Mouse (Mus musculus): ENCODE results near the gene Cntfr. TPM values are rescaled to one million over a fixed set of nuclear protein-coding genes. Genes with fewer than 3 reads are reported as not detected.

Gene Cntfr
- polyA plus RNA-seq, 1 experiment from 2014 or later = 8.2 TPM

- Histone ChIP-seq H3K27ac (ENCODE audit: low read depth) (no peak overlapping the region), H3K9me3 (ENCODE audit: low read depth, low read length) (no peaks in the 10 kb centered on the region), H3K4me1 (ENCODE audit: insufficient read depth) (no peaks in the 10 kb centered on the region), H3K9ac (no peak overlapping the region), H3K4me2 (no peak overlapping the region), H3K4me3 (ENCODE audit: low read depth, low read length) (no peak overlapping the region), H3K36me3 (ENCODE audit: insufficient read depth) (peaks cover 15% of the 10 kb centered on the region), H3K27me3 (ENCODE audit: insufficient read depth, low read length) (peaks cover 10% of the 10 kb centered on the region; the same call in 1 of the 2 replicates)
- TF ChIP-seq CTCF (IDR thresholded peaks at IDR 0.05; ENCODE audit: low read depth) = peak; percentile 88
- 0 out of 2 replicates have a peak, but pooled peaks have one; percentile 45 for ATAC-seq (ENCODE audit: insufficient read depth)
- peak; percentile 88 for DNase-seq
- WGBS = 32% methylated on average over 8 of the region's 8 CpGs
Observed at GRCm38 (mm10) chr4:41737602-41738255, 40.8 kb upstream of the Cntfr start.

DNA sequence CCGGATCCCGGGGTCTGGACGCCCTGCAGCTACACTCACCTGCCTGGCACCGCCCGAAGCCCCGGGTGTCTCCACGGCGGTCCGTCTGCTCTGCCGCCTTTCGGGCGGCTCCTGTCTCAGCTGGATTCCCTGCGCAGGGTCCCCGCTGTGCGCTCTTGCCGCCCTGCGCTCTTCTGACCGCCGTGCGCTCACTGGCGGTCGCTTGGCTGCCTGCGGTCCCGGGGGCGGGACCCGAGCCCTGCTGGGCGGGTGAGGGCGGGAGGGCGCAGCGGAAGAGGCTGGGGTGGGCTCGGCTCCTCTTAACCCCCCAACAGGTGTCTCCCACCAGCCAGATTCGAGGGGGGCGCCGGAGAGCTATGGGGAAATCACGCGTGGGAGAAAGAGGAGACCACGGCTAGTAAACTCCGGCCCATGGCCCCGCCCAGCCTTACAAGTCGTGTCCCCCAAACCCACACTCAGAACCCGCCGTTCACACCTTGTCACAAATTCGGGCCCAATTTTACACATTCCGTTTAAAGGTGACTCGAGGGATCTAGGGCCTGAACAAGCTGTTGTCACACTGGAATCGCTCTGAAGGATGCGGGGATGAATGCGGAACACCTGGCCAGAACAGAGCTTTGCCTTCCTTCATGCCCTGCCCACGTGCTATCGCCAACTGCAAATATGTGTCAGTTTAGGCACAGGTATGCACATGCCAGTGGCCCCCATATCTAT is 34.3 kb upstream of the Cntfr start, which contains the start of gene Arid3c:
Gene Arid3c (minus strand): TSS at position 91 of the 714 bp plus-strand sequence.
- no peaks in the 10 kb centered on the region for H3K36me3 ChIP-seq (ENCODE audit: insufficient read depth)
- H3K9me3 ChIP-seq (ENCODE audit: low read depth, low read length) = no peaks in the 10 kb centered on the region
- H3K27ac ChIP-seq (ENCODE audit: low read depth) = no peak within 1 kb of the TSS
- H3K9ac ChIP-seq = no peak within 1 kb of the TSS; the same call in 1 of the 2 replicates
- DNase-seq (peak; percentile 54), ATAC-seq (ENCODE audit: insufficient read depth) (peak; percentile 38; the same call in 1 of the 2 replicates)
- no peaks in the 10 kb centered on the region for H3K4me1 ChIP-seq (ENCODE audit: insufficient read depth)
- TF ChIP-seq CTCF (IDR thresholded peaks at IDR 0.05; ENCODE audit: low read depth) = no peak
- 1% methylated on average over 50 of the region's 50 CpGs for WGBS
- H3K4me2 ChIP-seq = peak within 1 kb of the TSS; percentile 62
- H3K4me3 ChIP-seq (ENCODE audit: low read depth, low read length) = peak within 1 kb of the TSS; percentile 34
- peaks cover 67% of the 10 kb centered on the region for H3K27me3 ChIP-seq (ENCODE audit: insufficient read depth, low read length)

GRCm38 (mm10) chr4:41726826-41727621 is 30.1 kb upstream of the Cntfr start:
- Histone ChIP-seq H3K27me3 (ENCODE audit: insufficient read depth, low read length) (peaks cover 78% of the 10 kb centered on the region), H3K9ac (no peak overlapping the region), H3K9me3 (ENCODE audit: low read depth, low read length) (no peaks in the 10 kb centered on the region), H3K27ac (ENCODE audit: low read depth) (no peak overlapping the region), H3K4me3 (ENCODE audit: low read depth, low read length) (no peak overlapping the region), H3K36me3 (ENCODE audit: insufficient read depth) (no peaks in the 10 kb centered on the region), H3K4me2 (no peak overlapping the region), H3K4me1 (ENCODE audit: insufficient read depth) (no peaks in the 10 kb centered on the region)
- WGBS = 19% methylated on average over 20 of the region's 20 CpGs
- ATAC-seq (ENCODE audit: insufficient read depth) (no peak), DNase-seq (no peak)
- no peak for TF ChIP-seq CTCF (IDR thresholded peaks at IDR 0.05; ENCODE audit: low read depth)

DNA sequence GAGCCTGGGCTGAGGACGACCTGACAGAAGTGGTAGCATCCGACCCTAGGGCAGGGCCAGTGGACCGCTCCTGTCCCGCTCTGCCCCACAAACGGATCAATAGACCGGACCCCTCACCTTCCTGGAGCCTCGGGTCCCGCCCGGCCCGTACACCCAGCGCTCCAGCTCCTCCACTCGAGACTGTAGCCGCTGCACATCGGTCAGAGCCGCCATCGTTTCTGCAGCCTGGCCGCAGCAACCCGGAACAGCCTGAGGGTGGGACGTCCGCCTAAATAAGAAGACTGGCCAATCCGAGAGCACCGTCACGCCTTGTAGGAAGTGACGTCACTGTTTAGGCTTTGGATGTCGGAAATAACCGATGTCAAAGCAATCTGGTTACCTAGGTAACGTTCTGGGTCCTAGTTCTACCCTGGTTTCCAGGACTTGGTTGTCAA is 26.0 kb upstream of the Cntfr start, which contains the start of gene Dctn3:
Gene Dctn3 (minus strand): TSS at position 253 of the 434 bp plus-strand sequence.
- under 1% methylated on average over 27 of the region's 27 CpGs for WGBS

DNA sequence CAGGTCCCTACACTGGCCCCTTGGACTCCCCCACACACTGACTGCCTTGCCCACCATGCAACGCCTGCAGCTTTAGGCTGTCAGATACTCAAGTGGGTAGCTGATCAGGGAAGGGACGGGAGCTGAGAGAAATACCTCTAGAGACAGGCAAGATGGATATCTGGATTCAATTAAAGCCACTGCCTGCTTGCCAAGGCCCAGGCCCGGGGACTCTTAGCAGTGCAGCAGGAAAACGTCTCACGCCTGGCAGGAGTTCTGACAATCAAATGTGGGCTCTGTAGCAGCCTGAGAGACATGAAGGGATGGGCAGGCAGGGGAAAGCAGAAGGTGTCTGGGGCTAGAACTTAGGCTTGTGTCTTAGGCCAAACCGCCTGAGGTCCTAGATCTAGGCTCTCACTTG is 19.9 kb upstream of the Cntfr start:
- Histone ChIP-seq H3K4me3 (ENCODE audit: low read depth, low read length) (no peak overlapping the region), H3K4me2 (no peak overlapping the region), H3K36me3 (ENCODE audit: insufficient read depth) (peaks cover 47% of the 10 kb centered on the region), H3K27me3 (ENCODE audit: insufficient read depth, low read length) (no peaks in the 10 kb centered on the region), H3K4me1 (ENCODE audit: insufficient read depth) (peaks cover 8% of the 10 kb centered on the region), H3K27ac (ENCODE audit: low read depth) (no peak overlapping the region), H3K9ac (no peak overlapping the region), H3K9me3 (ENCODE audit: low read depth, low read length) (no peaks in the 10 kb centered on the region)
- no peak for DNase-seq
- WGBS = 60% methylated on average over 6 of the region's 6 CpGs
- TF ChIP-seq CTCF (IDR thresholded peaks at IDR 0.05; ENCODE audit: low read depth) = no peak
- no peak for ATAC-seq (ENCODE audit: insufficient read depth)

More for the DNA sequence above, 26.0 kb upstream of the Cntfr start, which contains the start of gene Dctn3:
- H3K4me3 ChIP-seq (ENCODE audit: low read depth, low read length) = peak within 1 kb of the TSS; percentile 88
- no peaks in the 10 kb centered on the region for H3K9me3 ChIP-seq (ENCODE audit: low read depth, low read length)
- no peaks in the 10 kb centered on the region for H3K4me1 ChIP-seq (ENCODE audit: insufficient read depth)
- peak; percentile 98 for ATAC-seq (ENCODE audit: insufficient read depth)
- peak; percentile 98 for DNase-seq
- peak within 1 kb of the TSS; percentile 81 for H3K9ac ChIP-seq
- peaks cover 19% of the 10 kb centered on the region for H3K36me3 ChIP-seq (ENCODE audit: insufficient read depth)
- H3K27ac ChIP-seq (ENCODE audit: low read depth) = no peak within 1 kb of the TSS
- TF ChIP-seq CTCF (IDR thresholded peaks at IDR 0.05; ENCODE audit: low read depth) = no peak
- H3K27me3 ChIP-seq (ENCODE audit: insufficient read depth, low read length) = peaks cover 41% of the 10 kb centered on the region
- H3K4me2 ChIP-seq = peak within 1 kb of the TSS; percentile 89

- Histone ChIP-seq H3K36me3 (ENCODE audit: insufficient read depth) (peaks cover 55% of the 10 kb centered on the region), H3K4me2 (no peak overlapping the region), H3K4me1 (ENCODE audit: insufficient read depth) (peaks cover 10% of the 10 kb centered on the region), H3K4me3 (ENCODE audit: low read depth, low read length) (no peak overlapping the region), H3K9me3 (ENCODE audit: low read depth, low read length) (no peaks in the 10 kb centered on the region), H3K27ac (ENCODE audit: low read depth) (no peak overlapping the region), H3K9ac (no peak overlapping the region), H3K27me3 (ENCODE audit: insufficient read depth, low read length) (no peaks in the 10 kb centered on the region)
- ATAC-seq (ENCODE audit: insufficient read depth) = no peak
- peak; percentile 62 for DNase-seq
- WGBS = 84% methylated on average over 5 of the region's 5 CpGs
- peak; percentile 61 for TF ChIP-seq CTCF (IDR thresholded peaks at IDR 0.05; ENCODE audit: low read depth)
Observed at GRCm38 (mm10) chr4:41715596-41715995, 18.7 kb upstream of the Cntfr start.
